Mouse (Mus musculus): ENCODE measurements around the gene Smad3. TPM values are rescaled to one million over a fixed set of nuclear protein-coding genes. Genes with fewer than 3 reads are reported as not detected.
A peak's percentile ranks its signal among the peaks of the same experiment; 100 is the strongest.

The Smad3 gene
- polyA plus RNA-seq, 1 experiment from 2014 or later = 5.4 TPM

DNA sequence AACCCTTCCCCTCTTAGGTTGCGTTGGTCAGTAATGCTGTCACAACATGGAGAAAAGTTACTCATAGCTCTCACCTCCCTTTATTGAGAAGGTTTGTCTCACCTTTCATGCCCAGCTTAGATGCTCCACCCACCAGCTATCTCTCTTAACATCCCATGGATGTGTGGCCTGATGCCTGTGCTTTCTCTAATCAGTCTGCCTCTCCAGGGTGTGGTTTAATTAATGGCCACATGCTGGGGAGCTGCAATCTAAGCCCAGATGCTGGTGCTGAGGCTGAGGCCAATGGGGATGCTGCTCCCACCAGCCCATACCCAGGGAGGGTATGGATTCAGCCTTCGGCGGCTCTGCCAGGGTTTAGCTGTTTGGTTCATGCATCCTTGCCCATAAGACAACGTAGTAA, 32.4 kb upstream of the Smad3 start:
- DNase-seq (ENCODE audit: low spot score) (no peak), ATAC-seq (no peak)
- Histone ChIP-seq H3K4me1 (ENCODE audit: control insufficient read depth, insufficient read depth, low read length) (no peaks in the 10 kb centered on the region), H3K9ac (ENCODE audit: low read length) (no peak overlapping the region), H3K27me3 (replicated peaks; ENCODE audit: control insufficient read depth, insufficient read depth, low read length) (no peaks in the 10 kb centered on the region), H3K36me3 (ENCODE audit: control insufficient read depth, insufficient read depth, low read length) (no peaks in the 10 kb centered on the region), H3K9me3 (replicated peaks; ENCODE audit: control insufficient read depth, low read length) (no peaks in the 10 kb centered on the region), H3K4me3 (ENCODE audit: low read depth, low read length) (no peak overlapping the region), H3K27ac (ENCODE audit: low read depth, low read length) (no peak overlapping the region), H3K4me2 (ENCODE audit: low read length) (no peak overlapping the region)
- WGBS = 89% methylated on average over 4 of the region's 4 CpGs

DNA sequence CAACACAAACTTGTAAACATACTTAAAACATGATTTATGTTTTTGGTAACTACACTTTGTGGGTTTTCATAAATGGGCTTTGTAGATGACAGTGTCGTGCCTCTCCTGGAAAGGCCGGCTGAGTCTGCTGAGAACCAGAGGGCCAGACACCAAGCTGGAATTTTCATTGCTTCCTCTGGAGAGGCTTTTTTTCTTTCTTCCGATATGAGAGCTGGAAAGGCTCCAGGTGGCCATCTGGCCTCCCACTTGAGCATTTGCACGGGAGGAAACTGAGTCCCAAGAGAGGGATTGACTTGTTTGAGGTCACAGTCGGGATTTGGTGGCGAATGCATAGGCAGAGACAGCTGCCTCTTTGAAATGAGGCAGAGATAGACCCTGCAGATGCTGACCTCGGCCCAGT, 31.6 kb upstream of the Smad3 start:
- Histone ChIP-seq H3K4me1 (ENCODE audit: control insufficient read depth, insufficient read depth, low read length) (no peaks in the 10 kb centered on the region), H3K9ac (ENCODE audit: low read length) (no peak overlapping the region), H3K9me3 (replicated peaks; ENCODE audit: control insufficient read depth, low read length) (no peaks in the 10 kb centered on the region), H3K27me3 (replicated peaks; ENCODE audit: control insufficient read depth, insufficient read depth, low read length) (no peaks in the 10 kb centered on the region), H3K4me3 (ENCODE audit: low read depth, low read length) (no peak overlapping the region), H3K36me3 (ENCODE audit: control insufficient read depth, insufficient read depth, low read length) (no peaks in the 10 kb centered on the region), H3K4me2 (ENCODE audit: low read length) (no peak overlapping the region), H3K27ac (ENCODE audit: low read depth, low read length) (no peak overlapping the region)
- DNase-seq (ENCODE audit: low spot score) = peak; percentile 27
- WGBS = 68% methylated on average over 7 of the region's 7 CpGs
- no peak for ATAC-seq

DNA sequence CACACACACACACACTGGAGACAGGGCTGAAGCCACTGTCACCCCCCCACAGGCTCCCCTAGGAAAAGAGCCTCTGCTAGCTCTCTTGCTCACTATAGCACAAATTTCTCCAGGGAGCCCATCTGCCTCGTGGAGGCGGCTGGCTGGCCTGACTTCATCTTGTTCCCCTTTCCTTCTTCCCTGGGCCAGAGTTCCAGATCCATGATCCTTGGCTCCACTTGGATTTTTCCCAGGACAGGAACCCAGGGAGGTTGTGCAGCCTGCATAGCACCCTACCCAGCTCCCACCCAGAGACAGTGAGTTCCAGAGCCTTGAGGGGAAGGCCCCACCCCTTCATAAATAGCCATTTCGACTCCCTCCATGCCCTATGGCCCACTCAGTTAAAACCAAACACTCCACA, 29.8 kb upstream of the Smad3 start:
- Histone ChIP-seq H3K4me1 (ENCODE audit: control insufficient read depth, insufficient read depth, low read length) (0 out of 2 replicates have a peak, but pooled peaks cover under 1% of the 10 kb centered on the region), H3K27ac (ENCODE audit: low read depth, low read length) (no peak overlapping the region), H3K36me3 (ENCODE audit: control insufficient read depth, insufficient read depth, low read length) (no peaks in the 10 kb centered on the region), H3K4me3 (ENCODE audit: low read depth, low read length) (no peak overlapping the region), H3K9me3 (replicated peaks; ENCODE audit: control insufficient read depth, low read length) (no peaks in the 10 kb centered on the region), H3K9ac (ENCODE audit: low read length) (no peak overlapping the region), H3K27me3 (replicated peaks; ENCODE audit: control insufficient read depth, insufficient read depth, low read length) (no peaks in the 10 kb centered on the region), H3K4me2 (ENCODE audit: low read length) (no peak overlapping the region)
- WGBS = 73% methylated on average over 3 of the region's 3 CpGs
- DNase-seq (ENCODE audit: low spot score) (no peak), ATAC-seq (no peak)

DNA sequence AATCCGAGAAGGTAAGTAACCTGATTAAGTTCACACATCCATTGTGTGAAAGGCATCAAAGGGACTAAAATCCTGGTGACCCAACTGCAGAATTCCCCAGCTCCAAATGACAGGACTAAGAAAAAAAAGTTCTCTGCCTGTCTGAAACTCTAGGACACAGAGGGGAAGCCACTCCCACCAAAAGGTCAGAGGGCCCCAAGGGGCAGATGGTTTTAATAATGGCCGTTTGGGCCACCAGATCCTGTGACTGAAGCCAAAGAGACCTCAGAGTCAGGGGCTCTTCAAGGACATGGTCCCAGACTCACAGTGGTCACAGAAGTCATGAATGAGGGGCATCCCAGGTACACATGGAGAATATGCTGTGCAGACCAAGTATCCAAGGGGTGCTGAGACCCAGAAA, 29.3 kb upstream of the Smad3 start:
- Histone ChIP-seq H3K4me2 (ENCODE audit: low read length) (no peak overlapping the region), H3K4me1 (ENCODE audit: control insufficient read depth, insufficient read depth, low read length) (0 out of 2 replicates have a peak, but pooled peaks cover 4% of the 10 kb centered on the region), H3K9me3 (replicated peaks; ENCODE audit: control insufficient read depth, low read length) (no peaks in the 10 kb centered on the region), H3K4me3 (ENCODE audit: low read depth, low read length) (no peak overlapping the region), H3K27me3 (replicated peaks; ENCODE audit: control insufficient read depth, insufficient read depth, low read length) (no peaks in the 10 kb centered on the region), H3K9ac (ENCODE audit: low read length) (no peak overlapping the region), H3K36me3 (ENCODE audit: control insufficient read depth, insufficient read depth, low read length) (no peaks in the 10 kb centered on the region), H3K27ac (ENCODE audit: low read depth, low read length) (no peak overlapping the region)
- ATAC-seq (no peak), DNase-seq (ENCODE audit: low spot score) (no peak)
- 23% methylated on average over 2 of the region's 2 CpGs for WGBS

DNA sequence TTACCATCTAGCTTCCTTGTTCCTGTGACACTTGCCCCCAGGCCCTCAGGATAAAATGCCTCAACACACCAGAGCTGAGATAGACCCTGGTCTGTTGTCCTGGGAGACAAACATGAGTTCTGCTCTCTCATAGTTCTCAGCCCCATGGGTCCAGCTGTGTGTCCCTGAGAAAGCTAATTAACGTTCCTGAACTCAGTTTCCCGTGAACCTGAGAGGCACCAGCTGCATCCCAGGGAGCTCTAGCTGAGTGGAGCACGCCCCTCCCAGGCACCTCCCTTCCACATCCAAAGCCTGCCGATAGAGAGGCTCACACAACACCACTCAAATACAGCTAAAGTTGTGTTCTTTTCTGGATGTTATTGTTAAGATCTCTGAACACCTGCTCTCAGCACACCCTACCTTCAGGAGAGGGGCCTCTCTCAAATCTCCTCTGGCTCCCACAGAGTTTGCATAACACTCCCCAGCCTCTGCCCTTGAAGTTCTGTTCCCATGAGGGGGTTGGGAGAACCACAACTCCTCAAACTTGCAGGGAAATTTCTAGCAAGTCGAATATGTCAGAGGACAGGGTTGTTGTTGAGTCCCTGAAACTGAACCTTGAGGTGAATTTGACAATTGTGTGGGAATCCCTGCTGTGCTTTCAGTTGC, 28.4 kb upstream of the Smad3 start:
- H3K9ac ChIP-seq (ENCODE audit: low read length) = no peak overlapping the region
- DNase-seq (ENCODE audit: low spot score) (no peak), ATAC-seq (no peak)
- H3K27me3 ChIP-seq (replicated peaks; ENCODE audit: control insufficient read depth, insufficient read depth, low read length) = no peaks in the 10 kb centered on the region
- no peaks in the 10 kb centered on the region for H3K9me3 ChIP-seq (replicated peaks; ENCODE audit: control insufficient read depth, low read length)
- no peaks in the 10 kb centered on the region for H3K36me3 ChIP-seq (ENCODE audit: control insufficient read depth, insufficient read depth, low read length)
- no peak overlapping the region for H3K4me3 ChIP-seq (ENCODE audit: low read depth, low read length)
- 10% methylated on average over 5 of the region's 5 CpGs for WGBS
- no peak overlapping the region for H3K4me2 ChIP-seq (ENCODE audit: low read length)
- H3K4me1 ChIP-seq (ENCODE audit: control insufficient read depth, insufficient read depth, low read length) = 0 out of 2 replicates have a peak, but pooled peaks cover 4% of the 10 kb centered on the region
- no peak overlapping the region for H3K27ac ChIP-seq (ENCODE audit: low read depth, low read length)

DNA sequence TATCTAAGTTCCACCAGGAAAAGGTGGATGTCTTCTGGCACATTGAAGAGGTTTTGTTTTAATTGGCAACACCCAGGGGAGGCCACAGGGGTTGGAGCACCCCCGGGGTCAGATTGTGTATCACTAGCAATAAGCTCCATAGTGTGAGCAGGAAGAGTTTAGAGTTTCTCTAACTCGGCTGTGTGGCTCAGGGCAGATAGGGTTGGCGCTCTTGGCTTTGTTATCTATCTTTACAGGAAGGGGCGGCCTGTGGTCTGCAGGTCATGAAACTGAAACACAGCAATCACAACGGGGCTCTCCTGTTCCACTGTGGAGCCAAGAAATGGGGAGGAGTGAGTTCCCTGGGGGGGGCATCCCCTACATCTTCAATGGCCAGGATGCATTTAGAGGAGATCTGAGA, 27.7 kb upstream of the Smad3 start:
- 0 out of 2 replicates have a peak, but pooled peaks cover 4% of the 10 kb centered on the region for H3K4me1 ChIP-seq (ENCODE audit: control insufficient read depth, insufficient read depth, low read length)
- no peak overlapping the region for H3K9ac ChIP-seq (ENCODE audit: low read length)
- no peaks in the 10 kb centered on the region for H3K36me3 ChIP-seq (ENCODE audit: control insufficient read depth, insufficient read depth, low read length)
- WGBS = 80% methylated on average over 5 of the region's 5 CpGs
- H3K4me3 ChIP-seq (ENCODE audit: low read depth, low read length) = no peak overlapping the region
- H3K27me3 ChIP-seq (replicated peaks; ENCODE audit: control insufficient read depth, insufficient read depth, low read length) = no peaks in the 10 kb centered on the region
- H3K4me2 ChIP-seq (ENCODE audit: low read length) = no peak overlapping the region
- no peak for DNase-seq (ENCODE audit: low spot score)
- H3K27ac ChIP-seq (ENCODE audit: low read depth, low read length) = no peak overlapping the region
- ATAC-seq = no peak
- H3K9me3 ChIP-seq (replicated peaks; ENCODE audit: control insufficient read depth, low read length) = no peaks in the 10 kb centered on the region

DNA sequence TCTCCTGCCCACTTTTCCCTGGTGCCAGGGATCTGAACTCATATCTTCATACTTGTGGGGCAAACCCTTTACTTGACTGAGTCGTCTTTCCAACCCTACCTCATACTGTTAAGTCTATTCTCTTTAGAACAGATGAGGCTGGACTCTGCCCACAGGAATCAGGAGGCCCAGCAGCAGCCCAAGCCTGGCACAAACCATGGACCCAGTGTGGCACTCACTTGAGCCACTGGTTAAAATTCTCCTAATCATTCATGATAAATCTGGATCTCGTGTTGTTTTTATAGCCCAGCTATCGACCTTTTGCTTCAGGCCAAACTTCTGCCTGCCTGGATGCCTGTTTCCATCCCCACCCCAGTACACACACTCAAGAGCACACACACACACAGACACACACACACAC, 26.8 kb upstream of the Smad3 start:
- 0 out of 2 replicates have a peak, but pooled peaks cover 6% of the 10 kb centered on the region for H3K4me1 ChIP-seq (ENCODE audit: control insufficient read depth, insufficient read depth, low read length)
- no peaks in the 10 kb centered on the region for H3K9me3 ChIP-seq (replicated peaks; ENCODE audit: control insufficient read depth, low read length)
- H3K9ac ChIP-seq (ENCODE audit: low read length) = no peak overlapping the region
- no peak overlapping the region for H3K4me3 ChIP-seq (ENCODE audit: low read depth, low read length)
- H3K27ac ChIP-seq (ENCODE audit: low read depth, low read length) = no peak overlapping the region
- ATAC-seq (no peak), DNase-seq (ENCODE audit: low spot score) (no peak)
- H3K36me3 ChIP-seq (ENCODE audit: control insufficient read depth, insufficient read depth, low read length) = no peaks in the 10 kb centered on the region
- no peak overlapping the region for H3K4me2 ChIP-seq (ENCODE audit: low read length)
- H3K27me3 ChIP-seq (replicated peaks; ENCODE audit: control insufficient read depth, insufficient read depth, low read length) = no peaks in the 10 kb centered on the region
- 94% methylated on average over 3 of the region's 3 CpGs for WGBS

DNA sequence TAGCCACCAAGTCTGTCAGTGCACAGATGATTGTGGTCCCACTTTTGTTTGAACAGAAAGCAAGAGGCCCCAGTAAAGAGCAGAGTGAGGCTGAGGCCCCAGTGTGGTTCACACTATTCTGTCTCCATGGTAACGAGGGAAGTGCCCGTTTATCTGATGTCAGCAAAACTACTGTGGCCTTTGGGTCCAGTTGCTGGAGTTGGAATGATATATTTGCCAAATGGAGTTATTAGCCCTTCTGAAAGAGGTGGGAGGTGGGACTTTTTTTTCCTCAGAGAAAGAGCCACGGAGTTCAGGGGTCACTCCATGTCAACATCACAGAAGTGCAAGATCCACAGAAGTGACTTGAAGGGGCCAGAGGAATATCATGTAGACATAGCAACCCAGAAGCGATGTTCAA, 24.9 kb upstream of the Smad3 start:
- Histone ChIP-seq H3K4me2 (ENCODE audit: low read length) (no peak overlapping the region), H3K27me3 (replicated peaks; ENCODE audit: control insufficient read depth, insufficient read depth, low read length) (no peaks in the 10 kb centered on the region), H3K9ac (ENCODE audit: low read length) (no peak overlapping the region), H3K36me3 (ENCODE audit: control insufficient read depth, insufficient read depth, low read length) (no peaks in the 10 kb centered on the region), H3K4me1 (ENCODE audit: control insufficient read depth, insufficient read depth, low read length) (0 out of 2 replicates have a peak, but pooled peaks cover 6% of the 10 kb centered on the region), H3K9me3 (replicated peaks; ENCODE audit: control insufficient read depth, low read length) (no peaks in the 10 kb centered on the region), H3K27ac (ENCODE audit: low read depth, low read length) (no peak overlapping the region), H3K4me3 (ENCODE audit: low read depth, low read length) (no peak overlapping the region)
- WGBS = 52% methylated on average over 4 of the region's 4 CpGs
- ATAC-seq (no peak), DNase-seq (ENCODE audit: low spot score) (peak; percentile 59)

DNA sequence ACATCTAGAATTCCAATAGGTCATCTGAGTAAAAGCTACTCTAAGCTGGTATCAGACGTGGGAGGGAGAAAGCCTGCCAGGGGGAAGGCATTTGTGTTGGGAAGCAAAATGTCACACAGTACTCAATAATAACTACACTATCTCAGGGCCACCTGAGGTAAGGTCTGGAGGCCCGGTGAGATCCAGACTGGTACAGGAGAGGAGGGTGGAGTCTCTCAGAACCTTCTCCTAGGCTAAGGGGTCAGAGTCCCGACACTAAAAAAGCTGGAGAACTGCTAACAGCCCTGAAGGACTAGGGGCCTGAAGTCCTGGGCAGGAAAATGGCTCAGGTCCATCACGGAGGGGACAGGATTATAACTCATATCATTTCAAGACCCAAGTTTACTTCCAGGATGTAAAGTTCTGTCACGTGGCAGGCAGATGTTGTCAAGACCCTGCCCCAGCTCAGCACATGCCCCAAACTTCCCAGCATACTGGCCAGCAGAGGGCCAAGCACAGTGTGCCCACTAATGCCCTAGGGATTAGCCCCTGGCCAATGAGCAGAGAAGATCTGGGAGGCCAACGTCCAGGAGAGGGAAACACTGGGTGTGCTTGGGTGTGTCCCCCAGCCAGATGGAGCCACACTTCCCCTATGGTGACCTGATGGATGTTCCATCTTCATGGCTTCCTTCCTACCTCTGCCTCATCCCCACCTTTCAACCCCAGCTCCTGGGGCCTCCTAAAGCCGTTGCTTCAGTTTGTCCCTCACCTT, 24.1 kb upstream of the Smad3 start:
- no peak for ATAC-seq
- no peak overlapping the region for H3K4me2 ChIP-seq (ENCODE audit: low read length)
- WGBS = 70% methylated on average over 7 of the region's 7 CpGs
- H3K4me3 ChIP-seq (ENCODE audit: low read depth, low read length) = no peak overlapping the region
- DNase-seq (ENCODE audit: low spot score) = no peak
- H3K9me3 ChIP-seq (replicated peaks; ENCODE audit: control insufficient read depth, low read length) = no peaks in the 10 kb centered on the region
- no peaks in the 10 kb centered on the region for H3K36me3 ChIP-seq (ENCODE audit: control insufficient read depth, insufficient read depth, low read length)
- H3K27me3 ChIP-seq (replicated peaks; ENCODE audit: control insufficient read depth, insufficient read depth, low read length) = no peaks in the 10 kb centered on the region
- H3K4me1 ChIP-seq (ENCODE audit: control insufficient read depth, insufficient read depth, low read length) = 0 out of 2 replicates have a peak, but pooled peaks cover 6% of the 10 kb centered on the region
- no peak overlapping the region for H3K9ac ChIP-seq (ENCODE audit: low read length)
- H3K27ac ChIP-seq (ENCODE audit: low read depth, low read length) = no peak overlapping the region

Measured in forebrain, embryonic 14.5 days (tissue).